Mouse (Mus musculus) E14TG2a.4 (cell line): ENCODE measurements around the gene Shroom2.

Source experiments
- CTCF ChIP-seq: conservative IDR thresholded peaks from 2 replicates; pipeline ENCODE4 v1.5.1; 2014; ENCODE audit warnings: low read length
- POU5F1 ChIP-seq: IDR thresholded peaks from 2 replicates; pipeline ENCODE4 v1.6.1; 2014; ENCODE audit warnings: low read length, borderline replicate concordance

- TF ChIP-seq CTCF (peak; percentile 19; the same call in 1 of the 2 replicates), POU5F1 (no peak)
These were observed 92.9 kb downstream of the Shroom2 start for GRCm38 (mm10) chrX:152676357-152676756.
